Mouse (Mus musculus) brain, embryonic 14.5 days (tissue): Measurements from ENCODE around the gene Pigw.

Experiments
- CTCF ChIP-seq: fragments of 200-500 bp; IDR thresholded peaks from 2 replicates; pipeline ENCODE4 v1.5.1; 2012; ENCODE audit warnings: inconsistent platforms, mild to moderate bottlenecking, moderate library complexity, borderline replicate concordance; ENCODE audit not compliant: insufficient read depth, insufficient read length; ENCODE audit errors: extremely low read depth
- POLR2A ChIP-seq: fragments of 200-500 bp; IDR thresholded peaks from 2 replicates; pipeline ENCODE4 v1.6.1; 2012; ENCODE audit warnings: mild to moderate bottlenecking, inconsistent platforms, borderline replicate concordance; ENCODE audit not compliant: poor library complexity, insufficient read depth, insufficient read length, severe bottlenecking; ENCODE audit errors: extremely low read depth

GRCm38 (mm10) chr11:84916053-84916702, 36.1 kb upstream of the Pigw start, which contains the start of gene Znhit3:
- TF ChIP-seq POLR2A (peak; percentile 31; the same call in 1 of the 2 replicates), CTCF (no peak)
